Mouse (Mus musculus) limb, embryonic 13.5 days (tissue): ENCODE measurements at regions not wholly inside any gene's neighbourhood (a gene's known extent, or its start where the extent isn't known, plus 50 kb on each side); places are given as distances from the start of the nearest gene placed in this dataset.

ENCODE experiments used
- ATAC-seq: fragments of 200-750 bp; cut with Nextera tagmentation; 2 replicates; pipeline ENCODE4 v1.8.0; 2017; ENCODE audit warnings: low read depth, moderate number of reproducible peaks, moderate TSS enrichment; ENCODE audit not compliant: low FRiP score
- H3K27ac ChIP-seq: fragments of 300-500 bp; sonication (generic); 2 replicates; pipeline ENCODE4 v1.5.1; 2015; ENCODE audit warnings: inconsistent platforms, mild to moderate bottlenecking, moderate library complexity
- H3K27me3 ChIP-seq: fragments of 300-500 bp; sonication (generic); 2 replicates; pipeline ENCODE4 v1.6.1; 2015; ENCODE audit warnings: mild to moderate bottlenecking, inconsistent platforms
- H3K36me3 ChIP-seq: fragments of 300-500 bp; sonication (generic); 2 replicates; pipeline ENCODE4 v1.6.1; 2015; ENCODE audit warnings: inconsistent platforms, mild to moderate bottlenecking, moderate library complexity
- H3K4me1 ChIP-seq: fragments of 300-500 bp; sonication (generic); 2 replicates; pipeline ENCODE4 v1.6.1; 2015; ENCODE audit warnings: inconsistent platforms
- H3K4me2 ChIP-seq: fragments of 300-500 bp; sonication (generic); replicated peaks from 2 replicates; pipeline ENCODE4 v1.6.1; 2015; ENCODE audit warnings: inconsistent platforms, mild to moderate bottlenecking, moderate library complexity
- H3K4me3 ChIP-seq: fragments of 300-500 bp; sonication (generic); 2 replicates; pipeline ENCODE4 v1.5.1; 2015; ENCODE audit warnings: moderate library complexity, mild to moderate bottlenecking, inconsistent platforms
- H3K9ac ChIP-seq: fragments of 300-500 bp; sonication (generic); 2 replicates; pipeline ENCODE4 v1.6.1; 2015; ENCODE audit warnings: mild to moderate bottlenecking, inconsistent platforms
- H3K9me3 ChIP-seq: fragments of 300-500 bp; sonication (generic); 2 replicates; pipeline ENCODE4 v1.6.1; 2016; ENCODE audit warnings: inconsistent platforms
- WGBS: fragments of 180-500 bp; shearing (Covaris S2); methylation state at CpG from one replicate; pipeline ENCODE4 v1.1.7; 2015; 5-methylcytosine and 5-hydroxymethylcytosine counted together

GRCm38 (mm10) chr19:22071701-22072100, 67.1 kb upstream of the Trpm3 start:
- Histone ChIP-seq H3K4me2 (no peak overlapping the region), H3K9me3 (no peaks in the 10 kb centered on the region), H3K36me3 (no peaks in the 10 kb centered on the region), H3K27me3 (no peaks in the 10 kb centered on the region), H3K9ac (no peak overlapping the region), H3K27ac (no peak overlapping the region), H3K4me3 (no peak overlapping the region), H3K4me1 (no peaks in the 10 kb centered on the region)
- no peak for ATAC-seq
- WGBS: 34% methylated on average over 3 of the region's 3 CpGs

DNA sequence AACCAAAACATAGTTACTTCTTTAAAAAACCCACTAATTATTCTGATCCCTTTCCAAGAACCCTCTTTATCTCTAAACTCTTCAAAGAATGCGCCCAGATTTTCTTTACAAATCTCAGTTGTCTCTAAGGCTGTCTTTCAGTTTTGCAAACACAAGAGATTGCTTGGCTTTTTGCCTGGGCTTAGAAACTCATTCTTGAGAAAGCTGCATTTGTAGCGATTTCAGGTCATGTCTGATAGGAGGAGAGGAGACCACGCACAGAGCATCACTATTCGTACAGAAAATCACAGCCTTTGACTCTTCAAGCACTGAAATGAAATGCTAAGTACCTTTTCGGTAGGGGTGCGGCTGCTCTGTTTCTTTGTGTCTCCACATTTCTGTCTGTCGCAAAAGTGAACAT, 64.8 kb upstream of the Trpm3 start:
- Histone ChIP-seq H3K27me3 (no peaks in the 10 kb centered on the region), H3K36me3 (no peaks in the 10 kb centered on the region), H3K4me3 (no peak overlapping the region), H3K4me2 (no peak overlapping the region), H3K4me1 (no peaks in the 10 kb centered on the region), H3K9me3 (no peaks in the 10 kb centered on the region), H3K9ac (no peak overlapping the region), H3K27ac (no peak overlapping the region)
- ATAC-seq: no peak
- 85% methylated on average over 7 of the region's 7 CpGs for WGBS

DNA sequence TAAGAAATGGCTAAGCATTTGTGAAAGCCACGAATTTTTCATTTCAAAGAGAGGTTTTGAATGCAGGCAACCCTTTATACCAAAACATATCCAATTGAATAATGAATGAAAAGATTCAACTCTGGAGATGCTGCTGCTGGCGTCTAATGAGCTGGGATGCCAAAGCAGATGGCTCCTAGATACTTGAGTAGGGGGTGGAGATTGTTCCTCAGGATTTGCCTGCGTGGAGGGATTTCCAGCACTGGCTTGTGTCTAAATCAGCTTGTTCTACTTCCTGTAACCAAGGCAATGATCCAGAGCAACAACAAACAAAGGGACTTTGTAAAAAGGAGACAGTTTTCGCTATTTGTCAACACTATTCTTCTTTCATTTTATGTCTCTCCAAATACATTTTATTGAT, 57.4 kb upstream of the Trpm3 start:
- Histone ChIP-seq H3K4me3 (no peak overlapping the region), H3K4me2 (no peak overlapping the region), H3K9me3 (no peaks in the 10 kb centered on the region), H3K9ac (no peak overlapping the region), H3K27ac (no peak overlapping the region), H3K27me3 (no peaks in the 10 kb centered on the region), H3K36me3 (no peaks in the 10 kb centered on the region), H3K4me1 (no peaks in the 10 kb centered on the region)
- no peak for ATAC-seq
- WGBS: 55% methylated on average over 4 of the region's 4 CpGs
